Mouse (Mus musculus) hindbrain, embryonic 16.5 days (tissue): ENCODE results near the gene Tal1. TPM values are rescaled to one million over a fixed set of nuclear protein-coding genes. Genes with fewer than 3 reads are reported as not detected.

Experiments
- ATAC-seq: fragments of 200-750 bp; cut with Nextera tagmentation; 2 replicates; pipeline ENCODE4 v1.8.0; 2017; ENCODE audit warnings: moderate TSS enrichment, moderate library complexity
- H3K27ac ChIP-seq: fragments of 300-500 bp; sonication (generic); 2 replicates; pipeline ENCODE4 v1.5.1; 2014; ENCODE audit warnings: low read depth, mild to moderate bottlenecking, control low read depth, low read length, moderate library complexity
- H3K27me3 ChIP-seq: fragments of 300-500 bp; sonication (generic); replicated peaks from 2 replicates; pipeline ENCODE4 v1.6.1; 2014; ENCODE audit warnings: low read length; ENCODE audit not compliant: control insufficient read depth, insufficient read depth
- H3K36me3 ChIP-seq: fragments of 300-500 bp; sonication (generic); 2 replicates; pipeline ENCODE4 v1.6.1; 2014; ENCODE audit warnings: mild to moderate bottlenecking, low read length, moderate library complexity, mixed read lengths; ENCODE audit not compliant: control insufficient read depth, insufficient read depth
- H3K4me1 ChIP-seq: fragments of 300-500 bp; sonication (generic); 2 replicates; pipeline ENCODE4 v1.6.1; 2014; ENCODE audit warnings: low read depth, low read length; ENCODE audit not compliant: control insufficient read depth, insufficient read depth
- H3K4me2 ChIP-seq: fragments of 300-500 bp; sonication (generic); 2 replicates; pipeline ENCODE4 v1.6.1; 2014; ENCODE audit warnings: mild to moderate bottlenecking, low read length, control low read depth, moderate library complexity
- H3K4me3 ChIP-seq: fragments of 300-500 bp; sonication (generic); 2 replicates; pipeline ENCODE4 v1.5.1; 2014; ENCODE audit warnings: mild to moderate bottlenecking, low read length, control low read depth, moderate library complexity
- H3K9ac ChIP-seq: fragments of 300-500 bp; sonication (generic); 2 replicates; pipeline ENCODE4 v1.6.1; 2014; ENCODE audit warnings: low read depth, mild to moderate bottlenecking, control low read depth, low read length, moderate library complexity
- H3K9me3 ChIP-seq: fragments of 300-500 bp; sonication (generic); 2 replicates; pipeline ENCODE4 v1.6.1; 2014; ENCODE audit warnings: mild to moderate bottlenecking, low read length, moderate library complexity; ENCODE audit not compliant: control insufficient read depth
- WGBS: fragments of 180-500 bp; shearing (Covaris S2); extraction: QIAGEN DNeasy Blood & Tissue Kit; methylation state at CpG from one replicate; pipeline ENCODE4 v1.1.7; 2014; 5-methylcytosine and 5-hydroxymethylcytosine counted together
- polyA plus RNA-seq: library from polyadenylated mRNA; unstranded; fragments of >200 nt; fragmentation: Nextera tagmentation; extraction: Ambion mirVana; gene quantifications from 2 replicates; pipeline ENCODE4 v1.2.1, GENCODE M21; 2015

Tal1 gene
- 1.2 and 2.0 TPM in 2 replicates for polyA plus RNA-seq

GRCm38 (mm10) chr4:115056371-115056920 is at the start of gene Tal1:
Tal1 (plus strand) TSS chr4:115056426.
- Histone ChIP-seq H3K4me3 (peak within 1 kb of the TSS; percentile 30), H3K27me3 (peaks cover 59% of the 10 kb centered on the region), H3K27ac (peak within 1 kb of the TSS; percentile 65), H3K9ac (peak within 1 kb of the TSS; percentile 23; the same call in 1 of the 2 replicates), H3K4me1 (peaks cover 9% of the 10 kb centered on the region), H3K36me3 (no peaks in the 10 kb centered on the region), H3K4me2 (peak within 1 kb of the TSS; percentile 41), H3K9me3 (no peaks in the 10 kb centered on the region)
- 1% methylated on average over 45 of the region's 60 CpGs for WGBS
- peak; percentile 56 for ATAC-seq

GRCm38 (mm10) chr4:115014276-115014675 is 42.0 kb upstream of the Tal1 start:
- no peaks in the 10 kb centered on the region for H3K36me3 ChIP-seq
- 91% methylated on average over 3 of the region's 3 CpGs for WGBS
- H3K9ac ChIP-seq: no peak overlapping the region

GRCm38 (mm10) chr4:115019997-115020396 is 36.2 kb upstream of the Tal1 start:
- Histone ChIP-seq H3K4me2 (no peak overlapping the region), H3K36me3 (no peaks in the 10 kb centered on the region), H3K9ac (no peak overlapping the region), H3K27ac (no peak overlapping the region), H3K9me3 (no peaks in the 10 kb centered on the region), H3K27me3 (no peaks in the 10 kb centered on the region), H3K4me3 (no peak overlapping the region), H3K4me1 (no peaks in the 10 kb centered on the region)
- 97% methylated on average over 3 of the region's 3 CpGs for WGBS
- ATAC-seq: no peak

More at GRCm38 (mm10) chr4:115014276-115014675, 42.0 kb upstream of the Tal1 start:
- H3K27me3 ChIP-seq: no peaks in the 10 kb centered on the region
- no peaks in the 10 kb centered on the region for H3K4me1 ChIP-seq
- no peaks in the 10 kb centered on the region for H3K9me3 ChIP-seq
- ATAC-seq: no peak
- no peak overlapping the region for H3K4me3 ChIP-seq
- no peak overlapping the region for H3K27ac ChIP-seq
- no peak overlapping the region for H3K4me2 ChIP-seq

- Histone ChIP-seq H3K9me3 (no peaks in the 10 kb centered on the region), H3K4me1 (no peaks in the 10 kb centered on the region), H3K4me2 (no peak overlapping the region), H3K9ac (no peak overlapping the region), H3K27ac (no peak overlapping the region), H3K27me3 (no peaks in the 10 kb centered on the region), H3K4me3 (no peak overlapping the region), H3K36me3 (no peaks in the 10 kb centered on the region)
- no peak for ATAC-seq
- 79% methylated on average over 6 of the region's 6 CpGs for WGBS
Observed at GRCm38 (mm10) chr4:115035043-115035442, 21.2 kb upstream of the Tal1 start.

- ATAC-seq: no peak
- Histone ChIP-seq H3K36me3 (no peaks in the 10 kb centered on the region), H3K9me3 (no peaks in the 10 kb centered on the region), H3K9ac (no peak overlapping the region), H3K4me1 (no peaks in the 10 kb centered on the region), H3K27ac (no peak overlapping the region), H3K4me3 (no peak overlapping the region), H3K27me3 (no peaks in the 10 kb centered on the region), H3K4me2 (no peak overlapping the region)
- WGBS: 29% methylated on average over 4 of the region's 4 CpGs
Observed at GRCm38 (mm10) chr4:115038242-115038641, 18.0 kb upstream of the Tal1 start.

DNA sequence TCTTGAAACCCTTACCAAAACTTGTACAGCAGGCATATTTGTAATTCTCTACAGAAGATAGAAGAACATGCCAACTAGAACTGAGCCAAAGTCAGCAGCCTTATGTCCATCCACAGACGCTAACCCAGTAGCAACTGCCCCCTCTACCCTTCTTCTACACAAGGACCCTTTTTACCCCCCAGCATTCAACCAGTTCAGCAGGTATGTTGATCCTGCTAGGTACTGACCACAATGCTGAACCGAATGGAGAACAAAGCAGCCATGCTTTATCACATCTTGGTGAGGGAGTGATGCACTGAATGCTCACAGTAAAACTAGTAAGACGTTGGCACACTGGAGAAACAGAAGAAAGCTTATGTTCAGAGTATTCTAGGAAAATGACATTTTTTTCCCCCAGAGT is 10.6 kb upstream of the Tal1 start:
- no peaks in the 10 kb centered on the region for H3K4me1 ChIP-seq
- 81% methylated on average over 3 of the region's 3 CpGs for WGBS
- H3K27me3 ChIP-seq: peaks cover 19% of the 10 kb centered on the region
- H3K9ac ChIP-seq: no peak overlapping the region
- no peaks in the 10 kb centered on the region for H3K36me3 ChIP-seq
- no peaks in the 10 kb centered on the region for H3K9me3 ChIP-seq
- no peak for ATAC-seq
- no peak overlapping the region for H3K27ac ChIP-seq
- H3K4me2 ChIP-seq: no peak overlapping the region
- no peak overlapping the region for H3K4me3 ChIP-seq

DNA sequence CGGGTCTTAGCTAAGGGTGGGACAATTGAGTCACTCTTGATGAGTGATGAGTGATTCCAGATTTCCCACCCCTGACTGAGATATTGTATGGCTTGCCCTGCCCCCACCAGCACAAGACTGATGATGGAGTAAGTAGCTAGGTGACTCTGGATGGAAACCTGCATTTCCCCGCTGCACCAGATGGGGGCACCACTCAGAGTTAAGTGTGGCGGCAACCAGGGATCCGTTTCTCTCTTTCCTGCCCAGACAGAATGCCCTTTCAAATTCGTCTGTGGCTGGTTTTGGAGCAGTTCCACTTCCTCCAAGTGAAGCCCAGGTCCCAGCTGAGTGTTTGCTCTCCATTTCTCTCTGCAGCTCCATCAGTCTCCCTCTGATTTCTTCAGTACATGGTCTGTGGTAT is 8.5 kb upstream of the Tal1 start:
- peaks cover 37% of the 10 kb centered on the region for H3K27me3 ChIP-seq
- H3K27ac ChIP-seq: no peak overlapping the region
- ATAC-seq: no peak
- no peak overlapping the region for H3K4me2 ChIP-seq
- no peak overlapping the region for H3K4me3 ChIP-seq
- WGBS: 2% methylated on average over 5 of the region's 5 CpGs
- H3K9ac ChIP-seq: no peak overlapping the region
- H3K9me3 ChIP-seq: no peaks in the 10 kb centered on the region
- no peaks in the 10 kb centered on the region for H3K36me3 ChIP-seq
- peaks cover 4% of the 10 kb centered on the region for H3K4me1 ChIP-seq

DNA sequence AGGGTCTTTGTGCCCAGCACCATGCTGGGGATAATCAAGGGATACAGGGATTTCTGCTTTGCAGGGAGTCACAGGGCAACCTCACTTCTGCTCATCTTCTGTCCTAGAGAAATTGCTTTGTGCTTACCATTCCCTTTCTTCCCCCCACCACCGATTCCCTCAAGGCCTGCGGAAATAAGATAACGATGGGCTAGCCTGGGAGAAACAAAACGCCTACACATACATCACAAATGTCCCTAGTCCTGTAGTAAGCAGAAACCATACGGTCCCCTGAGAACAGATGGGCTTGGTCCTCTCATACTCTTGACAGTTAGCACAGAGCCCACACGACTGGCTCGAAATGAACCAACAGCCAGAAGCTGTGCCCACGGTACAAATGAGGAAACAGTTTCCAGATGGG is 8.0 kb upstream of the Tal1 start:
- no peaks in the 10 kb centered on the region for H3K36me3 ChIP-seq
- H3K9me3 ChIP-seq: no peaks in the 10 kb centered on the region
- no peak overlapping the region for H3K4me2 ChIP-seq
- peaks cover 4% of the 10 kb centered on the region for H3K4me1 ChIP-seq
- 73% methylated on average over 8 of the region's 8 CpGs for WGBS
- H3K27ac ChIP-seq: no peak overlapping the region
- ATAC-seq: no peak
- H3K27me3 ChIP-seq: peaks cover 39% of the 10 kb centered on the region
- no peak overlapping the region for H3K9ac ChIP-seq
- H3K4me3 ChIP-seq: no peak overlapping the region

GRCm38 (mm10) chr4:115051245-115051644 is 5.0 kb upstream of the Tal1 start:
- H3K36me3 ChIP-seq: no peaks in the 10 kb centered on the region
- H3K4me2 ChIP-seq: no peak overlapping the region
- peaks cover 4% of the 10 kb centered on the region for H3K4me1 ChIP-seq
- no peak overlapping the region for H3K9ac ChIP-seq
- no peaks in the 10 kb centered on the region for H3K9me3 ChIP-seq
- WGBS: 78% methylated on average over 5 of the region's 5 CpGs
- no peak for ATAC-seq
- no peak overlapping the region for H3K4me3 ChIP-seq
- H3K27me3 ChIP-seq: peaks cover 64% of the 10 kb centered on the region
- no peak overlapping the region for H3K27ac ChIP-seq
